Mouse (Mus musculus) naive thymus-derived CD4-positive, alpha-beta T cell, adult 2 months (primary cell): ENCODE data around the gene Cdc37.

Experiments
- DNase-seq: peaks from one replicate; pipeline ENCODE4 v3.0.0-alpha.2; 2011; ENCODE audit warnings: low read depth

Cdc37 gene

GRCm38 (mm10) chr9:21135941-21136381 is 13.8 kb downstream of the Cdc37 start:
- peak; percentile 64 for DNase-seq

DNA sequence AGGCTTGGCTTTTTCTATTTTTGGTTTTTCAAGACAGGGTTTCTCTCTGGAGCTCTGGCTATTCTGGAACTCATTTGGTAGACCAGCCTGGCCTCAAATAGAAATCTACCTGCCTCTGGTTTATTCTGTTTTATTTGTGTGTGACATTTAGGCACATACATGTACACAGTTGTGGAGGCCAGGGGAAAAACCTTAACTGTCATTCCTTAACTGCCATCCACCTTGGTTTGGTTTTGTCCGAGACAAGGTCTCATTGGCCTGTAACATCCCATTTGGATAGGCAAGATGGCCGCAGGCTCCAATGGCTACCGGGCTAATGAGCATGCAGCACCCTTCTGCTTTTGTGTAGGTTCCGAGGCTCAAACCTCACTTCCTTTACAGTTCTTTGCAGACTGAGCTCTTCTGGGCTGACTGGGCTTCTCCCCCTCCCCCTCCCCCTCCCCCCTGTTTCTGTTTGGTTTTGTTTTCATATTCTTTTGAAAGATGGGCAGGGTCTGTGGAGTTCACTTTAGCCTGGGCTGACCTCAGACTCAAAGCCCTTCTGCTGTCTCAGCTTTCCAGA is 14.4 kb downstream of the Cdc37 start:
- DNase-seq, result no peak

- no peak for DNase-seq
Observed at GRCm38 (mm10) chr9:21134595-21135328, 15.0 kb downstream of the Cdc37 start.

DNA sequence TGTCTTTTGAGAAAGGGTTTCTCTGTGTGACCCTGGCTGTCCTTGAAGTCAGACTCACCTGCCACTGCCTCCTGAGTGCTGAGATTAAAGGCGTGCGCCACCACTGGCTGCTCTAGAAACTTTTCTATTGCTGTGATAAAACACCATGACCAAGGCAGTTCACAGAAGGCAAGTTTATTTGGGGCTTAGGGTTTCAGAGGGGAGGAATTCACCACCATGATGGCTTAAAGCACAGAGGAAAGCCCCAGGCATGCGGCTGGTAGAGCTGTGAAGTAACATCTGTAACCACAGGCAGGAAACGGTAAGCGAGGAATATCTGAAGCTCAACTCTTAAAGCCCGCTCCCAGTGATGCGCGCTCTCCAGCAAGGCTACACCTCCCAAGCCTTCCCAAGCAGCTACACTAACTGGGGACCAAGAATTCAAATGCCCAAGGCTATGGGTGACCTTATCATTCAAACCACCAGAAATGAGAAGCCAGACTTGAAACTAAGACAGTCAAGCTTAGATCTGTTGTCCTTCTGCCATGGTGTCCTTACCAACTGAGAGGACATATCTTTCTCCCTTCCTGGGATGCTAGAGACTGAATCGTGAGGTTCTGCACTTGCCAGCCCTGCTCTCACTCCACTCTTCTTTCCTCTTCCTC is 16.6 kb downstream of the Cdc37 start:
- DNase-seq, result peak; percentile 80

- DNase-seq, result peak; percentile 51
Observed at GRCm38 (mm10) chr9:21132102-21132775, 17.5 kb downstream of the Cdc37 start.

DNA sequence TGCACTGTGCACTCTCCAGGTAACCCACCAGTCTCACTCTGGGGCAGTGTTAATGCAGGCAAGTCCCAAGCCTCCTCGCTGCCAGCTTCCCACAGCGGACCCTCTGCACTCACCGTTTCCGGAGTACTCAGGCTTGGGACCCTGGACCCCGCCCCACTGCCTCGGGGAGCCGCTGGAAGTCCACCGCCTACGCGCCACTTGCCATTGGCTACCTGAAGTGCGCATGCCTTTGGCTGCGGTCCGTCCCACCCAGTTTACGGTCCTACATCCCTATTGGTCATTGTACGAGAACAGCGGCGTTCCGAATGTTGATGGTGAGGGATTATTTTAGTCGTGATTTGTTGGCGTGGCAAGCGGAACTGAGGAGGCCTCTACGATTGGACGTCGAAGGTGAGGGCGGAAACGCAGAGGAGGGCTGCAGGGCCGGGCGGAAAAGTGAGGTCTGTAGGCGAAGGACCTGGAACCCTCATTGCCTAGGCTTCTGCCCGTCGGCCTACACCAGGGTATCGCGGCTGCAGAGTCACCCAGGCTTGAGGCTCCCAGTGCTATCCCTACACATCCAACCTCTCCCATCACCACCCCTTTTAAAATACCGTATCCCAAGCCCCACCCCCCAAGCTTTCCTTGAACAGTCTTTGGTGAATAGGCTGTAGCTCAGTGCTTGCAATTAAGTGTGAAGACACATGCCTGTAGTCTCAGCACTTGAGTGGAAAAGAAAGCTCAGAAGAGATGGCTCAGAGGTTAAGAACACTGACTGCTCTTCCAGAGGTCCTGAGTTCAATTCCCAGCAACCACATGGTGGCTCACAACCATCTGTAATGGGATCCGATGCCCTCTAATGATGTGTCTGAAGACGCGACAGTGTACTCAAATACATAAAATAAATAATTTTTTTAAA is 18.5 kb downstream of the Cdc37 start, which contains the start of gene Tyk2:
Gene Tyk2 (minus strand): TSS at position 185 of the 898 bp plus-strand sequence.
- peak; percentile 92 for DNase-seq

GRCm38 (mm10) chr9:21126259-21126627 is 23.5 kb downstream of the Cdc37 start:
- no peak for DNase-seq

DNA sequence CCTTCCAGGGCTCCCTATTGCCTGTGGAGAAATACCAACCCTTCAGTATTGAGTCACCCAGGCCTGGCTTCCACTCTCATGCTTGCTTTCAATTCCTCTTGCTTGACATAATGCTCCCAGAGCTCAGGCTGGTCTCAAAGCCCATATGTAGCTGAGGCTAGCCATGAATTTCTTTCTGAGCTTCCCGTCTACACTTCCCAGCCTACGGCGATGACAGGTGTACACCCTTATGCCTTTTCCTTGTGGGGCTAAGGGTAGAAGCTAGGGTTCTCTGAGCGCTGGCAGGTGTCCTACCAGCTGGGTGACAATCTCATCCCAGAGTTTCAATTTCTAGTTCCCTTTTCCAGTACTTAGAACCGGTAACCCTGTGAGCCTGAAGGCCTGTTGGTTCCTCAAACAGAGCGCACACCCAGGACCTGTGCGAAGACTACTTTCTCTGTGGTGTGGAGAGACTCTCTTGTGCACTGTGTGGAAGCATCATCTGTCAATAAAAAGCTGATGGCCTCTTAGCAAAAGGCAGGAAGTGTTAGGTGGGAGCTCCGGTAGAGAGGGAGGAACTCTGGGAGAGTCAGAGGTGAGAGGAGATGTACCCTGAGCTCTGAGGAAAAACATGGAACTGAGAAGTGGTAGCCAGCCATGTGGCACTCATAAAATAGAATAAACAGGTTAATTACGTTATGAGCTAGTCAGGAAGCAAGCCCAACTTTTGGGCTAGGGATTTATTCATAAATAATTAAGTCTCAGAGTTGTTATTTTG is 24.1 kb downstream of the Cdc37 start:
- no peak for DNase-seq

- DNase-seq, result no peak
Observed at GRCm38 (mm10) chr9:21124837-21125236, 24.9 kb downstream of the Cdc37 start.

- DNase-seq, result no peak
Observed at GRCm38 (mm10) chr9:21121483-21121882, 28.3 kb downstream of the Cdc37 start.

- DNase-seq, result no peak
Observed at GRCm38 (mm10) chr9:21117073-21117472, 32.7 kb downstream of the Cdc37 start.

DNA sequence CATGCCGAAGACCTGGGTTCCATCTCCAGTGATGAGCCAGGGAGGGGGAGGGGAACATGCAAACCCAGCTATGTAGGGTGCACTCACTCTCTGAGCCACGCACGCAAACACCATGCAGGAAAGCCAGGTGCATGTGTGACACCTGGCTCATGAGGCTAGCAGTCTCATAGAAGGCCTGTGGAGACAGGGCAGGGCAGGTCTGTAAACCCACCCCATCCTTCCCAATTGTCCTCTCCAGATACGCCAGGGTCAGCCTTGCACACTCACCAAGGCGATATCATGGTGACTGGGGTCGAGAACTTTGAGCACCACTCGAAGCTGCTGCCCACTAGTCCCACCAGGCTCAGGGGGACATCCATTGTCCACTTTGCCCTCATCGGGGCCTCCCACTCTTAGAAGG is 34.7 kb downstream of the Cdc37 start:
- DNase-seq, result no peak

DNA sequence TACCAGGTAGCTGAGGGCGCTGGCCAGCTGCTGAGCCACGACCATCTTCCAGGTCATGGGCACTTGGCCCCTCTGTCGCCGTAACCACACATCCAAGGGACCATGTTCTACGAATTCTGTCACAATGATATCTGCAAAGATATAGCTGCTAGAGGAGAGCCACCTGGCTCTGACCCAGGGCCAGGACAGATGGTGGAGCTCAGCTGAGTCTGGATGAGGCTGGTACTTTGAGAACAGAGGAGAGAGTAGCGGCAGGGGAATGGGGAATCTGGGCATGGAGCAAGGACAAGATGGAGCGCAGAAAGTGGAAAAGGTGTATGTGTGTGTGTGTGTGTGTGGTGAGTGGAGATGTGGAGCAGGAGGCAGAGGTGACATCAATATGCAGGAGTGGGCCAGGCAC is 35.6 kb downstream of the Cdc37 start:
- no peak for DNase-seq

DNA sequence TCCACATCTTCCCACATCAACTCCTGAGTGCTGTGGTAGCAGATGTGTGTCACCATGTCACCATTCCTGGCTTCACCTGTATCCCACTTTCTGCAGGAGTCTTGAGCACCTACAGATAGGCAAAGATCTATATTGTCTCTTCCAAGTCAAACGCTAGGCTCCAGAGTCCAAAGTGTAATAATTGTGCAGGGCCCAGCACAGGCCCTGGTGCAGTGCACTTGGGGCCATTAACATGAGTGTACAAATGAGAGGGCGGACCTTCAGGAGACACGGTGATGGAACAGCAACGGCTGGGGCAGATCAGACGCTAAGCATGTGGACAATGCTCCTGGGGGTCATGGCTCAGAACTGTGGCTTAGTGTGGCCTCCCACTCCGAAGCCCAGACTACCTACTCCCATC is 36.0 kb downstream of the Cdc37 start:
- DNase-seq, result no peak

DNA sequence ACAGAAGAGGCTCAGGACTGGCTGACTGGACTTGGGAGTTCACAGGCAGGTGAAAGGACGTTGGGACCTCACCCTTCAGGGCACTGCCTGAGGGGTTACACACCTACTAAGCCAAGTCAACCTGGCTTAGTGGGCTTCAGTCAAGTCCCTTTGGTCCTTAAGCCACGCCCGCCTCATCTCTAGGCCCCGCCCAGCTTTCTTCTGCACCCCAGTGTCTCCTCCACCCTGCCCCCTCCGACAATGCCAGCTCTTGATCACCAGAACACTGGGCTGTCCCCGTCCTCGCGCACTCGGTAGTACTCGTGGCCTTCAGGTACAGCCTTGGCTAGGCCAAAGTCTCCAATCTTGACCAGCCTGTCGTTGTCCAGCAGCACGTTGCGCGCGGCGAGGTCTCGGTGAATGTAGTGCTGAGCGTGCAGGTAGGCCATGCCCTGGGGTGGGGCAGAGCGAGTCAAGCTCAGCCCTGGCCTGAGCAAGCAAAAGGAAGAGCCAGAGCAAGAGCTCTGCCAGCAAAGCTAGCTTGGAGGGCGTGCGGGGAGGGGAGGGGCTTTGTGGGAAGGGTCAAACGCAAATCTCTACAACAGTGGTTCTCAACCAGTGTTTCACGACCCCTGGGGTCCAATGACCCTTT is 42.1 kb downstream of the Cdc37 start:
- DNase-seq, result no peak

GRCm38 (mm10) chr9:21105760-21106564 is 43.8 kb downstream of the Cdc37 start:
- DNase-seq, result no peak

DNA sequence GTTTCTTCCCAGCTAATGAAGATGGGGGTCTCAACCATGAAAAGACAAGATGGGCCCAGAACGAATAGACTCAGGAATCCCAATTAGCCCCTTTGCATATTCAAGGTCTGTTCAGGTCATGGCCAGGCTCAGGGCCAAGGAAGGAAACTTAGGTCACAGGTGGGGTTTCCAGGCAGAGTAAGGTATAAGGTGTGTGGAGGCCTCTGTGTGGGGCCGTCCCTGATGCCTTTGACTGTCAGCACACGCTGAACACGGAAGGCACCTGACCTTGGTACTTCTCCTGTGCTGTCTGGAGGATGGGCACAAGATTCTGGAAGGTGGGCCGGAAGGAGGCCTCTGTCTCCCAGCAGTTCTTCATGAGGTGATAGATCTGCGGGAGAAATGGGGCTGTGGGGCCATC is 45.0 kb downstream of the Cdc37 start:
- no peak for DNase-seq

DNA sequence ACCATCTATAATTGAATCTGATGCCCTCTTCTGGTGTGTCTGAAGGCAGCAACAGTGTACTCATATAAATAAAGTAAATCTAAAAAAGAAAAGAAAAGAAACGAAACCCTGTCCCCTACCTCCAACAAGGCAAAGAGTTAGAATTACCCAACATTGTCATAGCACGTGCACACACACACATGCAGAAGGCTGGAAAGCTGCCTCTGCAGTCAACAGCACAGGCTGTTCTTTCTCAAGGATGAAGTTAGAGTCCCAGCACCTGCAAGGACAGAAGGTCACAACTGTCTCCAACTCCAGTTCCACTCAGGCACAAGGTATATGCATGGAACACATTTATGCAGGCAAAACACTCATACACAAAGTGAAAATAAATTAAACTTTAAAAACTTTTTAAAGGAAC is 47.7 kb downstream of the Cdc37 start:
- DNase-seq, result no peak

DNA sequence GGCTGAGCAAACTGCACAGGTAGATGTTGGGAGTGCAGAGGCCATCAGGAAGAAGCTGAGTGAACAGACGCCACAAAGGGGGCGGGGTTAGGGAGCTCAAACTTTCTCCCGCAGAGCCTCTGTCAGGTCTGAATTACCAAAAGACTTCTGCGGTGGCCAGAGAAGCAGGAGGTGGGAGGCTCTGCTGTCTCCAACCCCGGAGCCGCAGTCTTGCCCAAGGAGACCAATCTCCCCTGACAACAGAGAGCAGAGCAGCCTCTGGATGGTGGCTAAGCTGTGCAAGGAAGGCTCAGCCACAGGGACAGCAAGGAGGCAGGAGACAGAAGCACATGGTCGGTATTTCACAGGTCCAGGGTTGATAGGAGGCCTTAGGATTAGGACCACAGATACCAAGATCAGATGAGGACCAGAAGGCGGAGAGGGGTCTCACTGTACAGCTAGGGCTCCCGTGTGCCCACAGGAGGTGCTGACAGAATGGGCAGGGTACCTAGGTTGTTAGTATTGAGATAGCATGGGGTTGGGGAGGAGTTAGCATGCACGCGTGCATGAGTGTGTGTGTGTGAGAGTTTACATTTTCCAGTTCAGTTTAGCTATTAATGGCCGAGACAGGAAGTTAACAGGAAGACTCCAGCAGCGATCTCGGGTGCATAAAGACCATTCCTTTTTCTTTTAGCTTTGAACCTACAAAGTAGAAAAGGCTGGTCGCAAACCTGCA is 49.2 kb downstream of the Cdc37 start:
- DNase-seq, result no peak
